Mouse (Mus musculus) CH12.LX (cell line): ENCODE data around the gene Slc35c1. TPM values are rescaled to one million over a fixed set of nuclear protein-coding genes. Genes with fewer than 3 reads are reported as not detected.

Source experiments
- DNase-seq: peaks from one replicate; pipeline ENCODE4 v3.0.0-alpha.2; 2013; ENCODE audit errors: extremely low read depth
- H3K27ac ChIP-seq: 2 replicates; pipeline ENCODE4 v1.5.1; 2012; ENCODE audit warnings: low read depth, mild to moderate bottlenecking, control low read depth, moderate library complexity; ENCODE audit not compliant: insufficient read depth
- H3K27me3 ChIP-seq: replicated peaks from 2 replicates; pipeline ENCODE3; 2012; ENCODE audit warnings: inconsistent platforms
- H3K36me3 ChIP-seq, 2 experiments: replicated peaks in 1 of 2; 2 replicates each; pipeline versions ENCODE3 to v1.6.1; 2012; ENCODE audit warnings: inconsistent platforms in 1 of 2, low read length in 1 of 2, mild to moderate bottlenecking in 1 of 2, mixed read lengths in 1 of 2, moderate library complexity in 1 of 2; ENCODE audit not compliant: control insufficient read depth in 1 of 2, insufficient read depth in 1 of 2
- H3K4me1 ChIP-seq, 2 experiments: 2 replicates each; pipeline ENCODE4 v1.6.1; 2012; ENCODE audit warnings: inconsistent platforms in 1 of 2, moderate library complexity in 1 of 2; ENCODE audit not compliant: insufficient read depth in 2 of 2, control insufficient read depth in 1 of 2
- H3K4me2 ChIP-seq: 2 replicates; pipeline ENCODE4 v1.6.1; 2012; ENCODE audit warnings: low read depth, mild to moderate bottlenecking, control low read depth; ENCODE audit not compliant: poor library complexity, insufficient read depth, severe bottlenecking
- H3K4me3 ChIP-seq, 3 experiments: fragments of 150-350 bp in 1 of 3; sonication (generic) in 1 of 3; replicated peaks in 1 of 3; 2 replicates each; pipeline versions ENCODE3 to v1.5.1; 2011 to 2012; ENCODE audit warnings: low read depth in 2 of 3, low read length in 2 of 3, mild to moderate bottlenecking in 2 of 3, moderate library complexity in 2 of 3, control low read depth in 1 of 3, improper control_type of control experiment in 1 of 3, inconsistent platforms in 1 of 3, mixed read lengths in 1 of 3; ENCODE audit not compliant: poor library complexity in 1 of 3
- H3K79me2 ChIP-seq: replicated peaks from 2 replicates; pipeline ENCODE4 v1.6.1; 2012; ENCODE audit warnings: mild to moderate bottlenecking, moderate library complexity; ENCODE audit not compliant: control insufficient read depth, poor library complexity, insufficient read depth, severe bottlenecking; ENCODE audit errors: extremely low read depth
- H3K9ac ChIP-seq: 2 replicates; pipeline ENCODE4 v1.6.1; 2012; ENCODE audit warnings: low read depth, mild to moderate bottlenecking, control low read depth, moderate library complexity; ENCODE audit not compliant: insufficient read depth
- H3K9me3 ChIP-seq: replicated peaks from 2 replicates; pipeline ENCODE3; 2012; ENCODE audit warnings: low read length, inconsistent platforms, mixed read lengths
- CHD1 ChIP-seq: IDR thresholded peaks from 2 replicates; pipeline ENCODE4 v1.6.1; 2012; ENCODE audit warnings: low read depth, low read length, improper control_type of control experiment, inconsistent platforms
- CHD2 ChIP-seq: IDR thresholded peaks from 2 replicates; pipeline ENCODE4 v1.6.1; 2011; ENCODE audit warnings: low read length, improper control_type of control experiment
- CTCF ChIP-seq, 2 experiments: IDR thresholded peaks in 1 of 2; conservative IDR thresholded peaks in 1 of 2; 2 replicates each; pipeline ENCODE4 v1.5.1; 2011 to 2012; ENCODE audit warnings: low read depth in 2 of 2, low read length in 2 of 2, improper control_type of control experiment in 1 of 2, inconsistent platforms in 1 of 2, mild to moderate bottlenecking in 1 of 2, moderate library complexity in 1 of 2
- EP300 ChIP-seq: IDR thresholded peaks from 2 replicates; pipeline ENCODE4 v1.6.1; 2011; ENCODE audit warnings: low read length, improper control_type of control experiment
- GABPA ChIP-seq: IDR thresholded peaks from 2 replicates; pipeline ENCODE4 v1.6.1; 2012; ENCODE audit warnings: low read depth, low read length, improper control_type of control experiment, inconsistent platforms; ENCODE audit not compliant: insufficient replicate concordance
- JUN ChIP-seq: IDR thresholded peaks from 2 replicates; pipeline ENCODE4 v1.6.1; 2011; ENCODE audit warnings: low read depth, mild to moderate bottlenecking, low read length, improper control_type of control experiment, moderate library complexity; ENCODE audit not compliant: insufficient read depth
- JUND ChIP-seq: conservative IDR thresholded peaks from 2 replicates; pipeline ENCODE4 v1.6.1; 2011; ENCODE audit warnings: low read depth, low read length, improper control_type of control experiment
- MAFK ChIP-seq: IDR thresholded peaks from 2 replicates; pipeline ENCODE4 v1.6.1; 2011; ENCODE audit warnings: low read length, improper control_type of control experiment; ENCODE audit not compliant: insufficient replicate concordance
- MAX ChIP-seq: IDR thresholded peaks from 2 replicates; pipeline ENCODE4 v1.6.1; 2011; ENCODE audit warnings: low read length, improper control_type of control experiment
- MAZ ChIP-seq: IDR thresholded peaks from 2 replicates; pipeline ENCODE4 v1.6.1; 2012; ENCODE audit warnings: low read depth, mild to moderate bottlenecking, inconsistent platforms, low read length, improper control_type of control experiment, moderate library complexity
- MEF2A ChIP-seq: IDR thresholded peaks from 2 replicates; pipeline ENCODE4 v1.6.1; 2014; ENCODE audit warnings: low read depth, mild to moderate bottlenecking, inconsistent platforms, low read length, improper control_type of control experiment, borderline replicate concordance
- MYC ChIP-seq: IDR thresholded peaks from 2 replicates; pipeline ENCODE4 v1.6.1; 2011; ENCODE audit warnings: low read depth, mild to moderate bottlenecking, improper control_type of control experiment, low read length
- NELFE ChIP-seq: IDR thresholded peaks from 2 replicates; pipeline ENCODE4 v1.6.1; 2011; ENCODE audit warnings: low read depth, low read length, improper control_type of control experiment
- PAX5 ChIP-seq: IDR thresholded peaks from 2 replicates; pipeline ENCODE4 v1.6.1; 2012; ENCODE audit warnings: low read length, inconsistent platforms, mixed read lengths
- POLR2A ChIP-seq: IDR thresholded peaks from 2 replicates; pipeline ENCODE4 v1.6.1; 2011; ENCODE audit warnings: low read depth, mild to moderate bottlenecking, improper control_type of control experiment, low read length
- POLR2AphosphoS2 ChIP-seq: IDR thresholded peaks from 2 replicates; pipeline ENCODE4 v1.6.1; 2011; ENCODE audit warnings: low read depth, low read length, improper control_type of control experiment
- RAD21 ChIP-seq: IDR thresholded peaks from 2 replicates; pipeline ENCODE4 v1.6.1; 2011; ENCODE audit warnings: low read depth, mild to moderate bottlenecking, low read length, improper control_type of control experiment, moderate library complexity
- SMC3 ChIP-seq: IDR thresholded peaks from 2 replicates; pipeline ENCODE4 v1.6.1; 2011; ENCODE audit warnings: low read depth, low read length, improper control_type of control experiment
- TBP ChIP-seq: conservative IDR thresholded peaks from 2 replicates; pipeline ENCODE4 v1.6.1; 2011; ENCODE audit warnings: low read depth, low read length, improper control_type of control experiment
- TCF12 ChIP-seq: IDR thresholded peaks from 2 replicates; pipeline ENCODE4 v1.6.1; 2014; ENCODE audit warnings: low read depth, mild to moderate bottlenecking, inconsistent platforms, low read length, improper control_type of control experiment
- UBTF ChIP-seq: IDR thresholded peaks from 2 replicates; pipeline ENCODE4 v1.6.1; 2012; ENCODE audit warnings: low read depth, mild to moderate bottlenecking, inconsistent platforms, low read length, improper control_type of control experiment, moderate library complexity
- USF1 ChIP-seq: IDR thresholded peaks from 2 replicates; pipeline ENCODE4 v1.6.1; 2014; ENCODE audit warnings: low read depth, mild to moderate bottlenecking, inconsistent platforms, low read length, improper control_type of control experiment
- USF2 ChIP-seq: conservative IDR thresholded peaks from 2 replicates; pipeline ENCODE4 v1.6.1; 2011; ENCODE audit warnings: low read depth, low read length, improper control_type of control experiment
- ZC3H11A ChIP-seq: IDR thresholded peaks from 2 replicates; pipeline ENCODE4 v1.6.1; 2012; ENCODE audit warnings: low read depth, mild to moderate bottlenecking, inconsistent platforms, low read length, improper control_type of control experiment
- ZMIZ1 ChIP-seq: IDR thresholded peaks from 2 replicates; pipeline ENCODE4 v1.6.1; 2012; ENCODE audit warnings: low read depth, mild to moderate bottlenecking, inconsistent platforms, low read length, improper control_type of control experiment
- ZNF384 ChIP-seq: IDR thresholded peaks from 2 replicates; pipeline ENCODE4 v1.6.1; 2012; ENCODE audit warnings: low read depth, low read length, improper control_type of control experiment, inconsistent platforms
- dilution Hi-C: fragments of 300-500 bp; cut with MboI; formaldehyde crosslinking; loops from 2 replicates; pipeline ENCODE4 v1.14.3; 2020; ENCODE audit warnings: low sequenced_read_pairs; ENCODE audit not compliant: extremely low pct_unique_long_range_greater_than_20kb, extremely low pct_ligation_motif_present
- in situ Hi-C: fragments of 300-500 bp; cut with MboI; formaldehyde crosslinking; loops from 3 replicates; pipeline ENCODE4 v1.14.3; 2019; ENCODE audit warnings: low sequenced_read_pairs, low pct_ligation_motif_present, low pct_unique_long_range_greater_than_20kb, mixed read lengths
- polyA plus RNA-seq: library from polyadenylated mRNA; unstranded; fragments of >175 nt; gene quantifications from 2 replicates; pipeline ENCODE4 v1.2.1, GENCODE M21; 2012; ENCODE audit warnings: low read depth; ENCODE audit not compliant: insufficient read length
- total RNA-seq, 2 experiments: library from RNA; depleted of rRNA; stranded (reverse); fragments of 300-350 nt in 1 of 2; fragments of >200 nt in 1 of 2; gene quantifications; 2 replicates each; pipeline ENCODE4 v1.2.3; 2012 to 2014

Gene Slc35c1
- total and polyA plus RNA-seq, 3 experiments, result 4.1 to 22.7 (median 8.7) TPM

- H3K27ac ChIP-seq, result no peak overlapping the region
- in situ Hi-C loops, result loop anchor here (10.0 kb wide), 2 partner anchors 68 to 318 kb away; no protein-coding TSS in a partner anchor
- H3K79me2 ChIP-seq, result no peaks in the 10 kb centered on the region
- TF ChIP-seq PAX5 (no peak), USF1 (no peak), ZMIZ1 (no peak), ZC3H11A (no peak), TCF12 (no peak), CTCF (conservative IDR thresholded peaks at IDR 0.05 in 1 of 2, IDR thresholded peaks at IDR 0.05 in 1 of 2; ENCODE audit: low read depth in 2 of 2, low read length in 2 of 2) (no peak), JUND (no peak), MAZ (no peak), USF2 (no peak)
- peaks cover 5% of the 10 kb centered on the region for H3K9me3 ChIP-seq
- H3K4me1 ChIP-seq, result peaks cover 0 to 21% of the 10 kb centered on the region in 2 experiments; a peak in 2 of 4 replicates
- peaks cover 86% of the 10 kb centered on the region for H3K27me3 ChIP-seq
- DNase-seq, result no peak
- no peak overlapping the region for H3K4me3 ChIP-seq
- H3K9ac ChIP-seq, result no peak overlapping the region
- dilution Hi-C loops, result no loop called here
- no peak overlapping the region for H3K4me2 ChIP-seq
- no peaks in the 10 kb centered on the region for H3K36me3 ChIP-seq
Measured at GRCm38 (mm10) chr2:92496681-92497080, 36.3 kb upstream of the Slc35c1 start.

- peaks cover 88% of the 10 kb centered on the region for H3K27me3 ChIP-seq
Measured at GRCm38 (mm10) chr2:92494956-92495355, 34.6 kb upstream of the Slc35c1 start.

GRCm38 (mm10) chr2:92494423-92494822 lies 34.1 kb upstream of the Slc35c1 start:
- no peak overlapping the region for H3K9ac ChIP-seq
- no peaks in the 10 kb centered on the region for H3K9me3 ChIP-seq
- no peak overlapping the region for H3K4me2 ChIP-seq
- no peak for DNase-seq
- in situ Hi-C loops (loop anchor here (10.0 kb wide), 2 partner anchors 70 to 320 kb away; no protein-coding TSS in a partner anchor), dilution Hi-C loops (no loop called here)
- TF ChIP-seq UBTF (no peak), PAX5 (no peak), JUN (no peak), JUND (no peak), CHD1 (no peak), SMC3 (no peak), MAX (no peak), GABPA (no peak), MAZ (no peak), TBP (no peak), NELFE (no peak), POLR2AphosphoS2 (no peak), RAD21 (no peak), POLR2A (no peak), MYC (no peak), CHD2 (no peak), ZNF384 (no peak), MAFK (no peak)
- H3K4me1 ChIP-seq, result peaks cover 0 to 21% of the 10 kb centered on the region in 2 experiments; a peak in 2 of 4 replicates
- no peak overlapping the region for H3K4me3 ChIP-seq
- no peaks in the 10 kb centered on the region for H3K36me3 ChIP-seq
- no peaks in the 10 kb centered on the region for H3K79me2 ChIP-seq
- H3K27ac ChIP-seq, result no peak overlapping the region
- peaks cover 88% of the 10 kb centered on the region for H3K27me3 ChIP-seq

More at GRCm38 (mm10) chr2:92494956-92495355, 34.6 kb upstream of the Slc35c1 start:
- Histone ChIP-seq H3K4me3 (no peak overlapping the region), H3K27ac (no peak overlapping the region), H3K79me2 (no peaks in the 10 kb centered on the region), H3K4me2 (no peak overlapping the region), H3K4me1 (peaks cover 0 to 21% of the 10 kb centered on the region in 2 experiments; a peak in 2 of 4 replicates), H3K9ac (no peak overlapping the region), H3K36me3 (no peaks in the 10 kb centered on the region), H3K9me3 (peaks cover 3% of the 10 kb centered on the region)
- in situ Hi-C loops, result loop anchor here (10.0 kb wide), 2 partner anchors 70 to 320 kb away; no protein-coding TSS in a partner anchor
- no peak for DNase-seq
- dilution Hi-C loops, result no loop called here
- TF ChIP-seq EP300 (no peak), MEF2A (no peak)
